Mouse (Mus musculus) thymus, adult 18-20 months (tissue): ENCODE measurements around the gene Cd2ap.

Experiments
- DNase-seq, 2 experiments: peaks; one replicate each; pipeline ENCODE4 v3.0.0; 2022; ENCODE audit warnings: mixed read lengths in 2 of 2

The Cd2ap gene

GRCm38 (mm10) chr17:42857506-42857905, 19.0 kb downstream of the Cd2ap start:
- DNase-seq = no peak

GRCm38 (mm10) chr17:42847108-42847507, 29.4 kb downstream of the Cd2ap start:
- DNase-seq = no peak

GRCm38 (mm10) chr17:42837193-42837592, 39.3 kb downstream of the Cd2ap start:
- DNase-seq = no peak

DNA sequence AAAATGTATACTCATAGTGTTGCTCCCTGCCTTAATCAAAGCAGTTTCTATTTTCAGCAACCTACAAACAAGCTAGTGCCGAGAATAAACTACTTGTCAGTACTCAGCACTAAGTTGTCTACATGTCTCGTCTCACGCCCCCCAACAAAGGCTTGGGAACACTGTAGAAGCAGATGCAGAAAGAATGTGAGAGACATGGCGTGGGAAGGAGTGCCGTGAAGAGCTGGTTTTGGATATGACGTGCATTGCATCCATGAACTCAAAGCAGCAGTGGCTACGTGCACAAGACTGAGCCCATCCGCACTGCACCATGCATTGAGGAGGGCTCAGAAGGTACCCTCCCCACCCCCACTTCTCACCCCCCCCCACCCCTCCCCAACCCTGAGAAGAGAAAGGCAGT, 53.7 kb downstream of the Cd2ap start:
- DNase-seq = no peak

- no peak for DNase-seq
Measured at GRCm38 (mm10) chr17:42815374-42815773, 61.1 kb downstream of the Cd2ap start.

DNA sequence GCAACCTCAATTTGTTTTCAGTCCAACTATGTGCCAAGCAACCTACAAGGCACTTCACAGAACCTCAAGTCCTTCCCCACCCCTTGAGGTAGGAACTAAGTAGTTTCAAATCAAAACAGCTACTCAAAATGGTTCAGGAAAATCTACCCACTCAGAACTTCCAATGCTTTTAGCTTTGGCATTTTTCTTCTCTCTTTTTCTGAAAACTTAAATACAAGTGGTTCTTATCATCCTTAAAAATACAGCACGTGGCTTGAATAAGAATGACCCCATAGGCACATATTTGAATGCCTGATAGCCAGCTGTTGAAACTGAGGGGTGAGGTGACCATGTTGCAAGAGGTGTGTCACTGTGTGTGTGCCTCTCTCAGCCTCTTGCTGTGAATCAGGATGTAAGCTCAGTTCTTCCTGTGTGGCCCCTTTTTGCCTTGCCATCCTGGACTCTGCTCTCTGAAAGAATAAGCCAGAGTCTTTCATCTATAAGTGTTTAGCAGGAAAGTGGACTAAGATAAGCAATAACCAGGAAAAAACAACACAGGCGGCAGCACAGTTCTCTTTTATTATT, 84.0 kb downstream of the Cd2ap start:
- no peak for DNase-seq

- DNase-seq = no peak
Measured at GRCm38 (mm10) chr17:42790787-42791186, 85.7 kb downstream of the Cd2ap start.

DNA sequence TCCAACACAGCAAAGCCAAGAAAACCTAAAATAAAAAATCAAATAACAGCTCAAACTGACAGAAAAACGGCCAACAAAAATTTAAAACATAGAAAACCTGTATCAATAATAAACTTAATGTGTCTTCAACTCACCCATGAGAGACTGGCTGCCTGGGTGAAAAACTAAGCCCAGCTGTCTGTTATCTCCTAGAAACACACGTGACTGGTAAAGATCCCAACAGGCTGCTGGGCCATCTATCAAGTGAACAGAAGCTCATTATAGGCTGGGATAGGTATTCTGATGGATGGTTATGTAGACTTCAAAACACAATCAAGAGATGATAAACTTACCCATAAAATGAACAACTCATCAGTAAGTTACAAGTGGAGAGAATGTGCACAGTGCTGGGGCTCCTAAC, 86.7 kb downstream of the Cd2ap start:
- no peak for DNase-seq

GRCm38 (mm10) chr17:42788686-42789453, 87.6 kb downstream of the Cd2ap start:
- no peak for DNase-seq

GRCm38 (mm10) chr17:42782156-42782757, 94.2 kb downstream of the Cd2ap start:
- DNase-seq = peak; percentile 6 to 10

DNA sequence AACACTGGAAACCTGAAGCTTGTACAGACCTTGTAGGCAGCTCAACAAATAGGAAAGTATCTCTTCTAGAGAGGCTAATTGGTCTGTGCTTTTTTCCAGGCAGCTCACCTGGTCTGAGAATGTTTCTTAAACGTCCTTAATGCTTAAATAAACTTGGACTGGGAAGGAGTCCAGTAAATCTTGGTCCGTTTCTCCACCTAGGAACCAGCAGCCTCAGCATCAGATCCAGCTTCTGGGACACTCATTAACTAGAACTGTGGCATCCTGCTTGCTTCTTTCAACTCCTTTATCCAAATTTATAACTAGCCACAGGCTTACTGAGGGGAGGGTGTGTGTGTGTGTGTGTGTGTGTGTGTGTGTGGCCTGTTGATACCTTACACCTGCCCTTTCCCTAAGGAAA, 122.7 kb downstream of the Cd2ap start:
- DNase-seq = no peak

DNA sequence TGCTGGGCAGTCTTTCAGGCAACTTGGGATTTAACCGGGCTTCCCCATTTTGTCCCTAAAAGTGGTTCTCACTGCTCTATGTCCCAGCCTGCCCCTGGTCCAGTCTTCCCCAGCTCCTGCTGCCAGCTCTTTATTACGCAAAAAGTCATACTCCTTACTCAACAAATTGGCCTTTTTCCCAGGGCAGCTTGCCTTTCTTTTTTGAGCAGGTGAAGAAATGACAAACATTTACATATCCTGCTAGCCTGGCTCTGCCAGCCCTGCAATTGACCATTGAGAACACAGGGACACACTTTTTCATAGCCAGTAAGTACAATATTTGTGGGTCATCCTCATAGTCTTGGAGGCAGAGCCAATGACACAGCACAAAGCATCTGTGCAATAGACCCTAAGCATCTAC, 124.3 kb downstream of the Cd2ap start:
- peak in 1 of 2 experiments; percentile 3 for DNase-seq

DNA sequence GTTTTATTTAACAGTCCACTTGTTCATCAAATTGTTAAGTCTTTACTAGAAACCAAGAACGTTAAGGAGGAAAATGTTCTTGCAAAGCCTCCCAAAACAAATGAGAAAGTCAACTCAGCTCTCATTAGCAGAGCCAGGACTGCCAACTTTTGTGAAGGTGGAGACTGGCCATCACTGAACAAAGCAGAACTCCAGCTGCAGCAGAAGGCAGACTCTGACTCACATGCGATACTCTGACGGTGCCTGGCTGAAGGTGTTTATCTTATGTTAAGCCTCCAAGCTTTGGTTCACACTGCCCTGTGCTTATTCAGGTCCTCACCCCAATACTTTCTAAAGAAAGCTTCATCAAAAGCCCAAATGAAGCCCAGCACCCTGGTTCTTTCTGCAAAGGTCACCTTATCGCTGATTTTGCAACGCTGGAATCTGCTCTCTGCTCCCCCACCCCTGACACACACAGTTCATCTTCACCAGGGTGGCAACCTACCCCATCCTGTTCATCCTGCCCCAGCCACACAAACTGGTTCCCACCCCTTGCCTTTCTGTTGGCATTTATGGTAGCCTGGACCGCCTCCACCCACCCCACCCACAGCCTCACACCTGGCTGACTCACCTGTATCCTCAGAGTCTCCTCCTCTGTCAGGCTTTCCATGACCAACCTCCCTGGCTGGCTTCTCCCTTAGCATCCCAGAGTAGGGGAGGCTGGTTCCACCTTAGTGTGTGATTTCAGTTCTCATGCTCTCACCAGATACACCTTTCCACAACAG, 130.6 kb downstream of the Cd2ap start:
- DNase-seq = no peak
